Mouse (Mus musculus) E14TG2a.4 (cell line): ENCODE measurements around the gene Rsf1.

Experiments
- H3K27me3 ChIP-seq: 2 replicates; pipeline ENCODE4 v1.6.1; 2014; ENCODE audit warnings: low read length, control low read depth; ENCODE audit not compliant: insufficient read depth
- H3K36me3 ChIP-seq: 2 replicates; pipeline ENCODE4 v1.6.1; 2014; ENCODE audit warnings: low read length, control low read depth; ENCODE audit not compliant: insufficient read depth
- H3K4me1 ChIP-seq: replicated peaks from 2 replicates; pipeline ENCODE4 v1.6.1; 2014; ENCODE audit warnings: low read depth, low read length, control low read depth
- H3K4me3 ChIP-seq: replicated peaks from 2 replicates; pipeline ENCODE4 v1.5.1; 2014; ENCODE audit warnings: mild to moderate bottlenecking, low read length
- H3K9me3 ChIP-seq: 2 replicates; pipeline ENCODE4 v1.6.1; 2014; ENCODE audit warnings: low read length, control low read depth
- CTCF ChIP-seq: conservative IDR thresholded peaks from 2 replicates; pipeline ENCODE4 v1.5.1; 2014; ENCODE audit warnings: low read length
- NANOG ChIP-seq: IDR thresholded peaks from 2 replicates; pipeline ENCODE4 v1.6.1; 2014; ENCODE audit warnings: borderline replicate concordance, low read length, mixed read lengths
- POU5F1 ChIP-seq: IDR thresholded peaks from 2 replicates; pipeline ENCODE4 v1.6.1; 2014; ENCODE audit warnings: low read length, borderline replicate concordance

Gene Rsf1

GRCm38 (mm10) chr7:97700173-97700572 lies 120.5 kb downstream of the Rsf1 start:
- TF ChIP-seq NANOG, result no peak
- TF ChIP-seq CTCF, result no peak
- no peaks in the 10 kb centered on the region for H3K9me3 ChIP-seq
- peaks cover 64% of the 10 kb centered on the region for H3K4me1 ChIP-seq
- H3K27me3 ChIP-seq, result no peaks in the 10 kb centered on the region
- peaks cover 37% of the 10 kb centered on the region for H3K36me3 ChIP-seq
- H3K4me3 ChIP-seq, result no peak overlapping the region

DNA sequence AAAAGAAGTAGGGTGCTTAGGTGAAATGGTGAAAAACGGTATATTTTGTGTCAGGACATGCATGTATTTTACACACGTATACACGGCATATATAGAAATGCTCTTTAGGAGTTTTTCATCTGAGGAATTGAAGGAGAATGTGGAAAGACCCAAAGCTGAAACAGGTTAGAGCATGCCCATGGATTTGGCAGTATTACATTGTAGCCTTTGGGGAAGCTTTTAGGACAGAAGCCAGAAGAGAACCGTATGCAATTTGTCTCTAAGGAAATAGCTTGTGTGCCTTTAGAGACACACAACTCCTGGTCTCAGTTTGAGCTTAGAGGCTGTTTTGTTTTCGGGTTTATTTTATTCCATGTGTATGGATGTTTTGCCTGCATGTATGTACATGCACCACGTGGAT lies 121.4 kb downstream of the Rsf1 start:
- H3K36me3 ChIP-seq, result peaks cover 44% of the 10 kb centered on the region
- peaks cover 57% of the 10 kb centered on the region for H3K4me1 ChIP-seq
- H3K4me3 ChIP-seq, result no peak overlapping the region
- H3K27me3 ChIP-seq, result no peaks in the 10 kb centered on the region
- TF ChIP-seq NANOG (no peak), POU5F1 (no peak), CTCF (no peak)
- no peaks in the 10 kb centered on the region for H3K9me3 ChIP-seq

DNA sequence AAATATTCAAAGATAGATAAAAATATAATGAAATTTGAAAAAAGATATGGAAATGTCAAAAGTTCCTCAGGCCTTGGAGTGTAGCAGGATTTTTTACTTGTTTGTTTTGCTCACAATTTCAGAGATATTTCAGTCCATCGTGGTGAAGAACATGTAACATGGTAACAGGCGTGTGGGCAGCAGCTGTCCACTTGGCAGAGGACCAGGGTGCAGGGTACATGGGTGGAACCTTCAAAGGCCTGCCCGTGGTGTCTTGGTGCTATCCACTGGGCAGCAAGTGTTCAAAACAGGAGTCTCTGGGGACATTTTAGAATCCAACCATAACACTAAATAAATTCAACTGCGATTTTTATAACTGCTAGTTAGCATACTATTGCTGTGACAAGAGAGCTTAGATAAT lies 127.4 kb downstream of the Rsf1 start:
- Histone ChIP-seq H3K9me3 (no peaks in the 10 kb centered on the region), H3K27me3 (no peaks in the 10 kb centered on the region), H3K4me1 (peaks cover 46% of the 10 kb centered on the region), H3K4me3 (no peak overlapping the region), H3K36me3 (peaks cover 73% of the 10 kb centered on the region)
- TF ChIP-seq CTCF, result no peak
- no peak for TF ChIP-seq NANOG
- no peak for TF ChIP-seq POU5F1

GRCm38 (mm10) chr7:97707809-97708208 lies 128.1 kb downstream of the Rsf1 start:
- peaks cover 80% of the 10 kb centered on the region for H3K36me3 ChIP-seq
- H3K4me1 ChIP-seq, result peaks cover 43% of the 10 kb centered on the region
- no peak overlapping the region for H3K4me3 ChIP-seq
- no peaks in the 10 kb centered on the region for H3K27me3 ChIP-seq
- H3K9me3 ChIP-seq, result no peaks in the 10 kb centered on the region
- TF ChIP-seq CTCF (no peak), POU5F1 (no peak), NANOG (no peak)

DNA sequence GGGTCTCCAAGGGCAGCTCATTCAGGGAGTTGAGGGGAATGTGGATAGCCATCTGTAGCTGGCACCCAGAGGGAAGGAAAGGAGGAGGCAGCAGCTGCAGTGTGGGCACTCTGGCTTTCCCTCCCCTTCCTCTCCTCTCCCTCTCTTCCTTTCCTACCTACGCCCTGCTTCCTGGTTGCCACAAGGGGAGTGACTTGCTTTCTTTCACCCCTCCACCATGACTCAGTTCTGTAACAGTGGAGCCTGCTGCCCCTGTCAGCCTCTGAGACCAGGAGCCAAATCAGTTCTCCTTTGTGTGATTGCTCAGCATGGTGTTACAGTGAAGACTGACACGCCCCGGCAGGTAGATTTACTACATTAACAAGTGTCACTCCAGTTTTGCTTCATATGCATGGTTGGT lies 129.5 kb downstream of the Rsf1 start:
- no peaks in the 10 kb centered on the region for H3K27me3 ChIP-seq
- peaks cover 33% of the 10 kb centered on the region for H3K4me1 ChIP-seq
- no peaks in the 10 kb centered on the region for H3K9me3 ChIP-seq
- no peak overlapping the region for H3K4me3 ChIP-seq
- peaks cover 86% of the 10 kb centered on the region for H3K36me3 ChIP-seq
- TF ChIP-seq CTCF, result no peak
- no peak for TF ChIP-seq NANOG
- TF ChIP-seq POU5F1, result no peak

- H3K27me3 ChIP-seq, result no peaks in the 10 kb centered on the region
- H3K9me3 ChIP-seq, result no peaks in the 10 kb centered on the region
- TF ChIP-seq NANOG (no peak), CTCF (no peak), POU5F1 (no peak)
- H3K36me3 ChIP-seq, result peaks cover 82% of the 10 kb centered on the region
- H3K4me1 ChIP-seq, result peaks cover 43% of the 10 kb centered on the region
- no peak overlapping the region for H3K4me3 ChIP-seq
These were observed 135.0 kb downstream of the Rsf1 start for GRCm38 (mm10) chr7:97714651-97715050.

GRCm38 (mm10) chr7:97717326-97717725 lies 137.6 kb downstream of the Rsf1 start:
- Histone ChIP-seq H3K36me3 (peaks cover 78% of the 10 kb centered on the region), H3K4me3 (no peak overlapping the region), H3K4me1 (peaks cover 59% of the 10 kb centered on the region), H3K27me3 (no peaks in the 10 kb centered on the region), H3K9me3 (no peaks in the 10 kb centered on the region)
- TF ChIP-seq NANOG (no peak), CTCF (no peak), POU5F1 (no peak)

- H3K27me3 ChIP-seq, result no peaks in the 10 kb centered on the region
- TF ChIP-seq NANOG (peak; percentile 35; the same call in 1 of the 2 replicates), CTCF (no peak), POU5F1 (peak; percentile 76; the same call in 1 of the 2 replicates)
- no peaks in the 10 kb centered on the region for H3K9me3 ChIP-seq
- peaks cover 79% of the 10 kb centered on the region for H3K36me3 ChIP-seq
- peaks cover 59% of the 10 kb centered on the region for H3K4me1 ChIP-seq
- H3K4me3 ChIP-seq, result peak overlapping the region; percentile 30; the same call in 1 of the 2 replicates
These were observed 139.4 kb downstream of the Rsf1 start for GRCm38 (mm10) chr7:97719078-97719477.

- Histone ChIP-seq H3K27me3 (no peaks in the 10 kb centered on the region), H3K4me1 (peaks cover 51% of the 10 kb centered on the region), H3K9me3 (no peaks in the 10 kb centered on the region), H3K4me3 (no peak overlapping the region), H3K36me3 (peaks cover 75% of the 10 kb centered on the region)
- TF ChIP-seq NANOG, result no peak
- TF ChIP-seq CTCF, result no peak
- no peak for TF ChIP-seq POU5F1
These were observed 140.4 kb downstream of the Rsf1 start for GRCm38 (mm10) chr7:97720109-97720508.
